Mouse (Mus musculus): Measurements from ENCODE around the gene Gm20388. TPM values are rescaled to one million over a fixed set of nuclear protein-coding genes. Genes with fewer than 3 reads are reported as not detected.

The Gm20388 gene
- polyA plus RNA-seq, 1 experiment from 2014 or later, result not detected

DNA sequence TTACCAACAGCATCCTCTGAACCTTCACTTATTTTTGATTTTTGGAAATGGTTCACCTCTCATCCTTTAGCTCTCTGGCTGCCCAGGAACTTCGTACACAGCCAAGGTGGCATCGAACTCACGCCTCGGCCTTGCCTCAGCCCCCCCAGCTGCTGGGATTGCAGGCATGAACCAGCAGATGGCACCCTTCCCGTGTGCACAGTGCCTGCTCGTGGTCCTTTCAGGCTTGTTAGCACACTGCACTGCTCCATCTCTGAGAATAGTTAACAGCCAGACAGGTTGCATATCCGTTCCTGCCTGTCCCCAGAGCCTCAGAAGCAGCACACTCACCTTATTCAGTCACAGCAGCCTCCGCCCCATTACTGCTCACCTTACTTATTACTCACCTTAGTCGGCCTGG is 3915.4 kb downstream of the Gm20388 start:
- Histone ChIP-seq H3K27me3 (ENCODE audit: control insufficient read depth, insufficient read depth, low read length) (no peaks in the 10 kb centered on the region), H3K9ac (ENCODE audit: low read length) (no peak overlapping the region), H3K36me3 (ENCODE audit: control insufficient read depth, insufficient read depth, low read length) (peaks cover 8% of the 10 kb centered on the region), H3K4me3 (ENCODE audit: low read depth, low read length) (no peak overlapping the region), H3K4me1 (replicated peaks; ENCODE audit: control insufficient read depth, insufficient read depth) (no peaks in the 10 kb centered on the region), H3K9me3 (ENCODE audit: control insufficient read depth, low read length) (no peaks in the 10 kb centered on the region), H3K4me2 (replicated peaks; ENCODE audit: low read depth) (no peak overlapping the region), H3K27ac (replicated peaks) (no peak overlapping the region)
- ATAC-seq (ENCODE audit: low FRiP score, low TSS enrichment) (peak; percentile 58; the same call in 1 of the 2 replicates), DNase-seq (ENCODE audit: low spot score) (no peak)
- no peak for TF ChIP-seq EP300 (optimal IDR thresholded peaks at IDR 0.05)
- peak; percentile 72 for TF ChIP-seq CTCF (IDR thresholded peaks at IDR 0.05; ENCODE audit: low read depth)
- 63% methylated on average over 9 of the region's 9 CpGs for WGBS

DNA sequence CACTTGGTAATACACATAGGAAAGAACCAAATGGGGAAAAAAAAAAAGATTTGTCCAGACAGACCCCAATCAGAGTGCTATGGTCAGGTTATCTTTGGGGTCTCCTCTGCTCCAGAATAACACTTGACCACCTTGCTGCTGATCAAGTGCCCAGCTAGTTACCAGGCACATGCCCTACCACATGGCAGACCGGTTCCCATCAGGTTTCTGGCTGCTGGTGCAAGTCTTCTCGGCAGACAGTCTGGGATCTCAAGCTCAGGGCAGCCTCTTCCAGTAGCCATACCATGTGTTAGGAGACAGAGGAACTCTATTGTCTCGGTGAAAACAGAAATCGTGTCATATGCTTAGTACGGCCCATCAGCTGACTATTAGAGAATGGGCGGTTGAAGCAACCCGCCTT is 3916.1 kb downstream of the Gm20388 start:
- TF ChIP-seq EP300 (optimal IDR thresholded peaks at IDR 0.05) (no peak), CTCF (IDR thresholded peaks at IDR 0.05; ENCODE audit: low read depth) (no peak)
- Histone ChIP-seq H3K27me3 (ENCODE audit: control insufficient read depth, insufficient read depth, low read length) (no peaks in the 10 kb centered on the region), H3K4me2 (replicated peaks; ENCODE audit: low read depth) (no peak overlapping the region), H3K4me3 (ENCODE audit: low read depth, low read length) (no peak overlapping the region), H3K27ac (replicated peaks) (no peak overlapping the region), H3K4me1 (replicated peaks; ENCODE audit: control insufficient read depth, insufficient read depth) (no peaks in the 10 kb centered on the region), H3K9ac (ENCODE audit: low read length) (no peak overlapping the region), H3K9me3 (ENCODE audit: control insufficient read depth, low read length) (no peaks in the 10 kb centered on the region), H3K36me3 (ENCODE audit: control insufficient read depth, insufficient read depth, low read length) (peaks cover 8% of the 10 kb centered on the region)
- no peak for ATAC-seq (ENCODE audit: low FRiP score, low TSS enrichment)
- no peak for DNase-seq (ENCODE audit: low spot score)
- 84% methylated on average over 7 of the region's 7 CpGs for WGBS

DNA sequence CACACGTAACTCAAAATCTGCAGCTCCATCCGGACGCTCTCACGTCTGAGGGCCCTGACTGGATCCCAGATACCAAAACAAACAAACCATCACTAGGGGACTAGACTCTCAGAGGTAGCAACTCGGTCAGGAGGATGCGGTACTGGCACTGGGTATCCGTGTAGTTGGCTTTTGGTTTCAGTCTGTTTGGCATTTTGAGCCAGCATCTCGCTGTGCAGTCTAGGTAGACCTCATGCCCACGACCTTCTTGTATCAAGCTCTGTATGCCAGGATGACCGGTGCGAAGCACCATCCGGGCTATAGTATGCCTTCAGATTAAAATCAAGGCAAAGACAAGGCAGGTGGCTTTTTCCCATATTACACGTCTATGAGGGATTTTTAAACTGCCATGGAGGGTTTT is 3916.9 kb downstream of the Gm20388 start:
- H3K27me3 ChIP-seq (ENCODE audit: control insufficient read depth, insufficient read depth, low read length), result no peaks in the 10 kb centered on the region
- H3K9me3 ChIP-seq (ENCODE audit: control insufficient read depth, low read length), result no peaks in the 10 kb centered on the region
- H3K36me3 ChIP-seq (ENCODE audit: control insufficient read depth, insufficient read depth, low read length), result peaks cover 8% of the 10 kb centered on the region
- ATAC-seq (ENCODE audit: low FRiP score, low TSS enrichment), result no peak
- no peak overlapping the region for H3K9ac ChIP-seq (ENCODE audit: low read length)
- TF ChIP-seq EP300 (optimal IDR thresholded peaks at IDR 0.05) (no peak), CTCF (IDR thresholded peaks at IDR 0.05; ENCODE audit: low read depth) (no peak)
- no peak overlapping the region for H3K27ac ChIP-seq (replicated peaks)
- no peak overlapping the region for H3K4me3 ChIP-seq (ENCODE audit: low read depth, low read length)
- no peaks in the 10 kb centered on the region for H3K4me1 ChIP-seq (replicated peaks; ENCODE audit: control insufficient read depth, insufficient read depth)
- WGBS, result 85% methylated on average over 13 of the region's 13 CpGs
- no peak for DNase-seq (ENCODE audit: low spot score)
- no peak overlapping the region for H3K4me2 ChIP-seq (replicated peaks; ENCODE audit: low read depth)

DNA sequence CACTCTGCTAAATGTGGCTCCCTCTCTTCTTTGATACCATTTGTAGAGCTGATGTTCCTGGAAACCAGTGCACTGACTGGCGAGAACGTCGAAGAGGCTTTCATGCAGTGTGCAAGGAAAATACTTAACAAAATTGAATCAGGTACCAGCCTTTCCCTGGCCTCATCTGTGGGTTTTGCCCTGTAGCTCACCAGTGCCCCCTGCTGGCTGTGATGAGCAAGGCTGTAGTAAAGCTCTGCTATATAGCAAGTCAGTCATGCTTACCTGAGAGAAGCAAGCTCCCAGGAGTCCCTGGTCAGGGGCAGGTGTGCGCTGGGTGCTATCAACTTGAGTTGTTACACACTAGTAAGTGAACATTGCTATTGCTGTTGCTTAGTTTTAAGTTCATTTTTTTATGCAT is 3922.1 kb downstream of the Gm20388 start:
- no peaks in the 10 kb centered on the region for H3K9me3 ChIP-seq (ENCODE audit: control insufficient read depth, low read length)
- no peak overlapping the region for H3K9ac ChIP-seq (ENCODE audit: low read length)
- WGBS, result 96% methylated on average over 4 of the region's 4 CpGs
- no peak overlapping the region for H3K27ac ChIP-seq (replicated peaks)
- ATAC-seq (ENCODE audit: low FRiP score, low TSS enrichment) (no peak), DNase-seq (ENCODE audit: low spot score) (peak; percentile 78)
- H3K4me3 ChIP-seq (ENCODE audit: low read depth, low read length), result no peak overlapping the region
- H3K27me3 ChIP-seq (ENCODE audit: control insufficient read depth, insufficient read depth, low read length), result no peaks in the 10 kb centered on the region
- H3K36me3 ChIP-seq (ENCODE audit: control insufficient read depth, insufficient read depth, low read length), result peaks cover 15% of the 10 kb centered on the region; the same call in 1 of the 2 replicates
- H3K4me2 ChIP-seq (replicated peaks; ENCODE audit: low read depth), result no peak overlapping the region
- H3K4me1 ChIP-seq (replicated peaks; ENCODE audit: control insufficient read depth, insufficient read depth), result no peaks in the 10 kb centered on the region
- no peak for TF ChIP-seq EP300 (optimal IDR thresholded peaks at IDR 0.05)
- TF ChIP-seq CTCF (IDR thresholded peaks at IDR 0.05; ENCODE audit: low read depth), result peak; percentile 85

DNA sequence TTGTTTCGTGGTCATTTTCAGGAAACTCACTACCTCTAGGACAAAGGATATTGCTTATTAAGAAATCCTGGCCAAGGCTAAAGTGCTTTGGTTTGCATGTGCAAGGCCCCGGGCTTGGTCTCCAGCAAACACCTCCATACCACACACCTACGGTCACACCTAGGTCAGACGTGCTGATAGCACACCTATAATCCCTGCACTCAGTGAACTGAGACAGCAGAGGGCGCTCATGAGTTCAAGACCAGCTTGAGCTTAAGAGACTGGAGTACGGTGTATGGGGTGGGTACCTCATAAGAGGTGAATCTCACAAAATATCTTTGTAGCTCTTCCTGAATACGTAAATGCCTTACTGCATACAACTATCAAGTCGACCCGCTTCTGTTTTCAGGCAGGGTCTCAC is 3924.8 kb downstream of the Gm20388 start:
- Histone ChIP-seq H3K27me3 (ENCODE audit: control insufficient read depth, insufficient read depth, low read length) (no peaks in the 10 kb centered on the region), H3K4me2 (replicated peaks; ENCODE audit: low read depth) (no peak overlapping the region), H3K4me1 (replicated peaks; ENCODE audit: control insufficient read depth, insufficient read depth) (no peaks in the 10 kb centered on the region), H3K27ac (replicated peaks) (no peak overlapping the region), H3K36me3 (ENCODE audit: control insufficient read depth, insufficient read depth, low read length) (peaks cover 9% of the 10 kb centered on the region; the same call in 1 of the 2 replicates), H3K9ac (ENCODE audit: low read length) (no peak overlapping the region), H3K4me3 (ENCODE audit: low read depth, low read length) (no peak overlapping the region), H3K9me3 (ENCODE audit: control insufficient read depth, low read length) (no peaks in the 10 kb centered on the region)
- 0 out of 2 replicates have a peak, but pooled peaks have one; percentile 39 for ATAC-seq (ENCODE audit: low FRiP score, low TSS enrichment)
- DNase-seq (ENCODE audit: low spot score), result peak; percentile 74
- peak; percentile 80 for TF ChIP-seq CTCF (IDR thresholded peaks at IDR 0.05; ENCODE audit: low read depth)
- no peak for TF ChIP-seq EP300 (optimal IDR thresholded peaks at IDR 0.05)
- 54% methylated on average over 9 of the region's 9 CpGs for WGBS

DNA sequence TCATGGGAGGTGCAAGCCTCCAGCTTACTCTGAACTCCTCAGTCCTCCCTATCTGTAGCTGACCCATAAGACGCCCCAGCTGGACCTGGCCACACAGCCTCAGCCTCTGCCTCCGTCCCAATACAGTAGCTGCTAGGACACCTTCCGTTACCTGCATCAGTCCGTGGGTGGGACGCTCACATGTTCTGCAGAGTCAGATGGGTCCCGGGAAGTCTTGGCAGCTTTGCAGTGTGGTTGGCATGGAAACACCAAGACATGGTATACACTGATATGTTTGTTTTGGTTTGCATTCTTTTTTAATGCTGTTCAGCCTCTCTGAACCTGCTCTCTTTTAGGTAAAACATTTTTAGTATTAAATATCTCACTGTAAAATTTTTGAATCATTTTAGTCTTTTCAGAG is 3925.7 kb downstream of the Gm20388 start:
- no peak overlapping the region for H3K4me2 ChIP-seq (replicated peaks; ENCODE audit: low read depth)
- whole genome bisulfite sequencing, result 82% methylated on average over 6 of the region's 6 CpGs
- no peak overlapping the region for H3K27ac ChIP-seq (replicated peaks)
- no peaks in the 10 kb centered on the region for H3K27me3 ChIP-seq (ENCODE audit: control insufficient read depth, insufficient read depth, low read length)
- ATAC-seq (ENCODE audit: low FRiP score, low TSS enrichment) (no peak), DNase-seq (ENCODE audit: low spot score) (no peak)
- TF ChIP-seq CTCF (IDR thresholded peaks at IDR 0.05; ENCODE audit: low read depth) (no peak), EP300 (optimal IDR thresholded peaks at IDR 0.05) (no peak)
- no peaks in the 10 kb centered on the region for H3K4me1 ChIP-seq (replicated peaks; ENCODE audit: control insufficient read depth, insufficient read depth)
- H3K9ac ChIP-seq (ENCODE audit: low read length), result no peak overlapping the region
- H3K4me3 ChIP-seq (ENCODE audit: low read depth, low read length), result no peak overlapping the region
- no peaks in the 10 kb centered on the region for H3K9me3 ChIP-seq (ENCODE audit: control insufficient read depth, low read length)
- peaks cover 9% of the 10 kb centered on the region; the same call in 1 of the 2 replicates for H3K36me3 ChIP-seq (ENCODE audit: control insufficient read depth, insufficient read depth, low read length)
